Mouse (Mus musculus) right cerebral cortex, adult 2 months (tissue): ENCODE results near the gene Map3k5.
A peak's percentile ranks its signal among the peaks of the same experiment; 100 is the strongest.
"Not testable (repeated sequence)": the region's sequence is repeated elsewhere in the genome, so short reads cannot be mapped to it uniquely, and the experiment has no call there.

Experiments
- DNase-seq, 2 experiments: peaks; one replicate each; pipeline ENCODE4 v3.0.0; 2021 to 2022; ENCODE audit warnings: low spot score in 2 of 2

Gene Map3k5

DNA sequence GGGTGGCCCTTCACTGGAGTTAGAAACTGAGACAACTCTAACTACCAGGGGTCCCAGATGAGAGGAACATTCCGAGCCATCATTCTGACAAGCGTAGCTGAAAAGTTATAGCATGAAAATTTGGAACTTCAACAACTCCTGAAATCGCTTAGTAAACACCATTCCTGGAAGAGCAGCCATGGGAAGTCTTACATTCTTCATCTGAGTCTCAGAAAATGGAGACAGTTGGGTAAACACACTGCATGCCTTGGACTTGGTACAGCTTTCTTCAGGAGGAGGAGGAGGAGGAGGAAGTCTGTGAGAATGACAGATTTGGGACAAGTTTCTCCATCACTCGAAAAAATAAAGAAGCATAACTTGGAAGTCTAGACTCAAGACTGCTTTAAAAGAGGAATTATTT is 29.8 kb downstream of the Map3k5 start:
- no peak for DNase-seq

DNA sequence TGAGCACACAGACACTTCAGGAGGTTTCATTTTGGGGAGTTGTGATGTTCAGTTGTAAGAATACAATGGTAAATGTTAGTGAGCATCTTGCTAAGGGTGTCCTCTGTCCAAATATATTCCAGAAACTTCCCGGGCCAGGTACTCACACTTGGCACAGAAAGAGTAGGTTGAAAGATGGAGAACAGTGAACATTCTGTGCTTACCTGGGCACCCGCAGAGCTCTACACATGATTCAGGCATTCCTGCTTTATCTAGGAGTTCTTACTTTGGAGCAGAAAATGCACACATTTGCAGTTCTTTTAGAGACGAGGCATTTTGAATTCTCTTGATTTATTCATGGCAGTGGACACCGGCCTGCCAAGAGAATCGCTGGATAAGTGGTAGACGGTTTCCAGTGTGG is 32.3 kb downstream of the Map3k5 start:
- no peak for DNase-seq

DNA sequence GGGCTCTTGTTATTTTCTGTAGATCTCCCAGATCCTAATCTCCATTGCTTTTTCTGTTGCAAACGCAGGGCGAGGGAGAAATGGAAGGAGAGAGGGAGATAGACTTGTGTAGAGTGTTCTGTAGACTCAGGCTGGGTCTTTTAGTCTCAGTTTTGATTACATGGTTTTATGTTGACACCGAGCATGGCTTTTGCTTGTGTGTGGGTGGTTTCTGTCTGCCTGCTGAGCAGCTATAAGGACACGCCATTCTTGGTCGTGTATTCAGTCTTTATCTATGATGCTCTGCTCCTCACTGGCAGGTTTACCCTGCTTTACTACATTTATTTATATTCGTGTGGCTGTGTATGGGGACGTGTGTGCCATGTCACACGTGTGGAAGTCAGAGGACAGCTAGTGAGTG is 34.2 kb downstream of the Map3k5 start:
- DNase-seq = no peak

DNA sequence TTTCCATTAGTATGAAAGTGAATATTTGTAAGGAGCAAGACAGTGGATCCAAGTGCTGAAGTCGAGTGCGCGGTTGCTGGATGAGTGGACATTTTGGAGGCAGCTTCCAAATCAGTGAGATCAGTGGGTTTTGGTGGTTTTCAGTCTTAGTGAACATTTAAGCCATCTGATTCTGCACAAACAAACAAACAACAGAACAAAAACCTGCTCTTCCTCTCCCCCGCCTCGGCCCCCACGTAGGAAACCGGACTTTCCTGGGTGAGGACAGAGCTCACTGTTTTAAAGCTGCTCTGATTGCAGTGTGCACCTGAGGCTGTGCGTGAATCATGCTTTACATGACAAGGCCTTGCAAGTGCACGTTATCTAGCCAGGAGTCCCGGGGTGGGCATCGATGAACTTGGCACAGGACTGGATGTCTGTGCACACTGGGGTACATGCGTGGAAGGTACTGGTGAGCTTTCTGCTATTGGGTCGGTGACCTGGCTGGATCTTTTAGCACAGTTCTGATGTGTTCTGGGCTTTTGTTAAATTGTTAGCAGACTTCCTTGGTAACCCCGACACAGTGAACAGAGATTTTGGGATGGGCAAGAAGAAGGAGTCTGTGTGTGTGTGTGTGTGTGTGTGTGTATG is 35.7 kb downstream of the Map3k5 start:
- DNase-seq = no peak

DNA sequence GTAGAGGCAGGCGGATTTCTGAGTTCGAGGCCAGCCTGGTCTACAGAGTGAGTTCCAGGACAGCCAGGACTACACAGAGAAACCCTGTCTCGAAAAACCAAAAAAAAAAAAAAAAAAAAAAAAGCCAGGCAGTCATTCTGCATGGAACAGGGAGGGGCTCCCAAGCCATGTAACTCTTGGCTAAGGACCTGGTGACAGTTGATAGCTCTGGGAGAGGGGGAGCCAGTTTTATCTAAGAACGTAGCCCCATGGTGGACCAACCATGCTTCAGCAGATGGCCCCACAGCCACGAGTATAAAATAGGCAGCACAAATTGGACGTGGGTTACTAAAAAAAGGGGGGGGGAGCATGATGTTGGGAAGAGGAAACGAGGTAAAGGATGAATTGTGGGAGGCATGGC is 37.2 kb downstream of the Map3k5 start:
- not testable (repeated sequence) for DNase-seq

DNA sequence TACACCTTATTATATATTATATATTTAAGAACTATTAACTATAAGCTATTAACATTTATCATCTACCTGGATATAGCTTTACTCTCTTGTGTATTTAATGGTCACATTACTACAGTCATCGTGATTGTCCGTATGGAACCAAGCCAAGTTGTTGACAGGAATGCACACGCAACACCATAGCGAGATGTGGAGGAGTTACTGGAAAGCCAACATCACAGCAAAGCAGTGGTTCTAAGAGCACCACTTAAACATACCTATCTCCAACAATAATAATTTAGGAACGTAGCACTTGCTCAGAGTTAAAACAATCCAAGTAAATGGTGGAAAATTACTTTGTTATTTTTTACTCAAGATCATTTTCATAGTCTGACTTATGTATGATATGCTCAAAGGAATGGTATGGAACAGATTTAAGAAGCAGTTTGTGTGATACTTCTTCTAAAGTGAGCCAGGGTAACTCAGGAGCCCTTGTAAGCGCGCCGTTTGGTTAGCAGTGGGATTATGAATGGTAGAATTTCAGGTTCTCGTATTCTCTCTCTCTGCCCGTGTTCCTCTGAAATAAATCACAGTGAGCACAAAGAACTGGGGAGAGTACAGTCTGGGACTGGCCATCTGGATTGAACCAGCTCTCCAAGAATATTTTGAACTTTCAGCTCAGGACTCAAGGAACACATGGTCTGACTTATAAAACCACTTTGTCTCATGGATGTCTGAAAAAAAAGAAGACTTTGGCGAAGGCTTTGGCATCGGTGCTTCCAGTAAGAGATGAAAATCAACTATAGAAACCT is 39.2 kb downstream of the Map3k5 start:
- DNase-seq = no peak

DNA sequence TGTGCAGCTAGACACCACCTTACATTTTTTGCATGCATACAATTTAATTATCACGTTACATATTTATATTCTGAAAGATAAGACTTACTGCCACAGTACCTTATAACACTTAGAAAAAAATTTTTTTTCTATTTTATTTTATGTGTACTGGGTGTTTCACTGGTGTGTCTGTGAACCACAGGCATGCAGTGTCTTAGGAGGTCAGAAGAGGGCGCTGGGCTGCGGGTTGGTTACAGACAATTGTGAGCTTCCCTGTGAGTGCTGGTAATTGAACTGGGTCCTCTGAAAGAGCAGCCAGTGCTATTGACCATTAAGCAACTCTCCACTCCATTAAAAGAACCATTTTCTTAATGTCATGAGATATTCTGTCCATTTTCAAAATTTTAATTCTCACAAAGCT is 43.3 kb downstream of the Map3k5 start:
- no peak for DNase-seq

DNA sequence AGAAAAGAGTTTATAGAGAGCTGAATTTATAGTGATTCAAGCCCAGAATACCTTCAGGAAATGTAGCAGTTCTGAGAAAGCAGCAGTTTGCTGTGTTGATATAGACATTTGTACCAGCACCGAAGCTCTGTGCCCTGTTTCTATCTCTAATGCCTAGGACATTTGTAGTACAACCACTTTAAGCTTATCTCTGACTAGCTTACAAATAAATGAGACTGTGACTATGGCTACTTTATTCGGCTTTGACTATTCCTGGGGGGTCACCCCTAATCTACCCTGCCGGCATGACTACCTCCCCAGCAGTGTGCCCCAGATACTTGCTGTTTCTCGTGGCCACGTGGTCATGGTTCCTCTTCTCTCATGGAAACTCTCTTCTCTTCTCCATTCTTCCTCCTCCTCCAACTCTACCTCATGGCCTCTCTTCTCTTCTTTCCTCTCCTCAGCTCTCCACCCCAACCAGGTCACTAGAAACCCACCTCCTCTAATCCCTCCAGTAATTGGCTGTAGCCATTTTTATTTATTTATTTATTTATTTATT is 44.5 kb downstream of the Map3k5 start:
- no peak for DNase-seq

DNA sequence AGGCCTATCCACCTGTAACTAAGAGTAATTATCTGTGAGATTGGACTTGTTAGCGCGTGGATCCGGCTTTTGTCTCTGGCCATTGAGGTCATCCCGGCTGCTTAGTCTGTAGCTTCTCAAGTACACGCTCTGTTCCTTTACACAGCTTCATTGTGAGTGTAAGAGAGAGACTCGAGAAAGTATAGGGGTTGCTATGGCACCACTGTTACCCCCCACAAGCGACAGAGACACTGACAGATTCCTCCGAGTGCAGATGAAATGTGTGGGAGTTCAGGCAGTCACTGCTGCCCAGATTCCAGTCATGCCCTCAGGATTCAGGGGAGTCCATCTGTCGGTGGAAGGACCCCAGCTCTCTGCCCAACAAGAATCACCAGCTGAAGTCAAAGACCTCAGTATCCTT is 53.5 kb downstream of the Map3k5 start:
- DNase-seq = peak; percentile 35 to 46

DNA sequence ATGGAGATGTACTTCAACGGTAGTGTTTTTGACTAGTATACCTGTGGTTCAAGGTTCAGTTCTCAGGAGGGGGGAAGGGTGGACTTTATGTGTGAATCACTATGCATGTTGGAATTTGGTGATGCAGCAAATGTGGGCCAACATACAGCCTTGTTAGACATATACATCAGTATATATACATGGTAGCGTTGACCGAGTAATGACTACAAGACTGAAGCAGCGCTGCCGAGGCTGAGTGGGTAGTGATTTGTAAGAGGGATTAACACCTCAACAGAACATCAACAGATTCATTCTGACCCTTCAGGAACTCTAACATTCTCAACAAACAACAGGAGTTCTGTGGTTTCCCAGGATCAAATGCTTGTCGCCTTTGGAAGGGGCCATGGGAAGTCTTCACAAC is 55.7 kb downstream of the Map3k5 start:
- DNase-seq = no peak

DNA sequence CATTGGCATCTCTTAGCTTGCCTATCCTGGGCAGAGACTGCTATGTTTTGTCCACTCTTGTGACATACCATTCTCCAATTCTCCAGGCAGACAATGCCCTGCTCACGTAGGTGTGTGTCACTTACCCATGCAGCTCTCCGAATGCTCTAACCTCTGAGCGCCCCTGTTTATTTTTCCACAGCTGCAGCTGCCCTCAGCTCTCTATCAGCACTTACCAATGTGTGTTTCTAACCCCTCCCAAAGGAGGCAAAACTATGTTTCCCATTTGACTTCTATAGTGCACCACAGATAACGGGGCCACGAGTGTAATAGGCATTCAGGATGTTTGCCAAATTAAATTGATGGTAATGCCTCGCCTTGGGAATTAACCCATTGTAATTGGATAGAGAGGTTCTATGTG is 56.4 kb downstream of the Map3k5 start:
- DNase-seq = no peak

DNA sequence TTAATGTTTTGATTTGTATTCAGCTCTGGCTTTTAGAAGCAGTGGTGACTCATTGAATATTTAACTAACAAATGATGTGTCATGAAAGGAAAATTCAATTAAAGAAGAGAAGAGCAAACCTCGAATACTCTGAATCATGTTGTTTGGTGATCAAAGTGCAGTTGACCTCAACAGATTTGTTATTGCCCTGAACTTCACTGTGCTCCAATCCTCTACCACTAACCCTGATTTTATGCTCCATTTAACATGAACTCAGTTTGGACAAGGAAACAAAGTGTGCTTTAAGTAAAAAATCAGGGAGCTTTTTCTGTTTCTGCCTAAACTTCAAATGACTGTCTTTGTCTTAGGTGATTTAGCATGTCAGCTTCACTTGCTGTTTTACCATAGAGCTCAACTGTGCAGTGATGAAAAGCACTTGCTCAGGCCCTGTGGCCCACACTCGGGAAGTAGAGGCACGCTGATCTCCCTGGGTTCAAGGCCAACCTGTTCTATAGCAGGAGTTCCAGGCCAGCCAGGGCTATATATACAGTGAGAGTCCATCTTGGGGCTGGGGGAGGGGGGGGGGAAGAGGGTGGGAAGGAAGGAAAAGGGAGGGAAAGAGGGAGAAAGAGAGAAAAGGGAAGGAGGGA is 57.1 kb downstream of the Map3k5 start:
- DNase-seq = no peak

DNA sequence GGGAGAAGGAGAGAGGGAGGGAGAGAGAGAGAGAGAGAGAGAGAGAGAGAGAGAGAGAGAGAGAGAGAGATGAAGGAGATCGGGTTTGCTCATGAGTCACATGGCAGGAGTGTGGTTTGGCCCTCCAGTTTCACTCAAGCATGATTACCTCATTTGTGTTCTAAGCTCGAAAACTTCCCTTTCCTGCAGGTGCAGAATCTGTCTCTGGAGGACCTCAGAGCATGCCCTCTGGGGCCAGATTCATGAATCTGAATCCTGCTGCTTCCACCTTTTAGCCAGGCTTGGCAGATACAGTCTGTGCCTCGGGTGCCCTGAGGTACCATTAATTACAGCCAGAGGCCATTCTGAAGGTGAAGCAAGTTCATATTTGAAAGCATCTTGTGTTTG is 57.6 kb downstream of the Map3k5 start:
- no peak for DNase-seq

DNA sequence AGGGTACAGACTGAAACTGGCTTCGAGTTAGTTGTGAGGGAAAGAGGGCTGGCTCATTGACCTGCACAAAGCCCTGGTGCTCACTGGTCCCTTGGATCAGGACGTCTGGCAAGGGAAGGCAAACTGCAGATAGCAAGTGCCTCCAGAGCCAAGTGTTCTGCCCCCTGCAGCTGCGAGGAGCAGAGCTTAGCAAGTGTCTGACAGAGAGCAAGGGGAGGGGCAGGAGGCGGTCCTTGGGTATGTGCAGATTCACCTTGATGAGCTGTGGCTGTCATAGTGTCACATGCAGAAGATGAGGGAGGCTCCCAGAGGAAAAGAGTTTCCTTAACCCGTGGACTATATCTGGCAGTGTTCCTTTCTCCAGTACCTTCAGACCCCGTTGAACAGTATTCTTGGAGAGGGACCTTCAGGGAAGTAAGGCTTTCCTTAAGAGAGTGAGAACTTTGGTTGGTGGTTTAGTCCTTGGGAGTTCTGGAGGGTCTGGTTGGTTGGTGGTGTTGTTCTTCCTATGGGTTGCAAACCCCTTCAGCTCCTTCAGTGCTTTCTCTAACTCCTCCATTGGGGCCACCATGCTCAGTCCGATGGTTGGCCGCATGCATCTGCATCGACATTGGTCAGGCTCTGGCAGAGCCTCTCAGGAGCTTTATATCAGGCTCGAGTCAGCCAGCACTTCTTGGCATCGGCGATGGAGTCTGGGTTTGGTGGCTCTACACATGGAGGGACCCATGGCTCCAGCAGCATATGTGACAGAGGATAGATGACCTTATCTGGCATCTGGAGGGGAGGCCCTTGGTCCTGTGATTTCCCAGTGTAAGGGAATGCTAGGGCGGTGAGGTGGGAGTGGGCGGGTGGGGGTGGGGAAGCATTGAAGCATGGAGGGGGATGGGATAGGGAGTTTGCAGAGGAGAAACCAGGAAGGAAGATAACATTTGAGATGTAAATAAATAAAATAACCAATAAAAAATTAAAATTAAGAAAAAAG is 60.5 kb downstream of the Map3k5 start:
- DNase-seq = no peak

DNA sequence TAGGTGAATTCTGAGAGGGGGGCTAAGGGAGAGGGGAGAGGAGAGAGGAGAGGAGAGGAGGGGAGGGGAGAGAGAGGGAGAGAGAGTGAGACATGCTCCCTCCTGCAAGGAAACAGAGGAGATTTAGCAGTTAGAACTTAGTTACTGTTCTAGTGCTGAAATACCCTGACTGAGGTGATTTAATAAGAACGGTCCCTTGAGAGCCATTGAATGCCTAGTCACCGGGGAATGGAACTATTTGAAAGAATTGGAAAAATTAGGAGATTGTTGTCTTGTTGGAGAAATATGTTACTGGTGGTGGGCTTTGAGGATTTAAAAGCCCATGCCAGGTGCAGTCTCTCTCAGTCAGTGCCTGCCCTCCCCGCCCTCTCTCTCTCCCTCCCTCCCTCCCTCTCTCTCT is 61.9 kb downstream of the Map3k5 start:
- no peak for DNase-seq

DNA sequence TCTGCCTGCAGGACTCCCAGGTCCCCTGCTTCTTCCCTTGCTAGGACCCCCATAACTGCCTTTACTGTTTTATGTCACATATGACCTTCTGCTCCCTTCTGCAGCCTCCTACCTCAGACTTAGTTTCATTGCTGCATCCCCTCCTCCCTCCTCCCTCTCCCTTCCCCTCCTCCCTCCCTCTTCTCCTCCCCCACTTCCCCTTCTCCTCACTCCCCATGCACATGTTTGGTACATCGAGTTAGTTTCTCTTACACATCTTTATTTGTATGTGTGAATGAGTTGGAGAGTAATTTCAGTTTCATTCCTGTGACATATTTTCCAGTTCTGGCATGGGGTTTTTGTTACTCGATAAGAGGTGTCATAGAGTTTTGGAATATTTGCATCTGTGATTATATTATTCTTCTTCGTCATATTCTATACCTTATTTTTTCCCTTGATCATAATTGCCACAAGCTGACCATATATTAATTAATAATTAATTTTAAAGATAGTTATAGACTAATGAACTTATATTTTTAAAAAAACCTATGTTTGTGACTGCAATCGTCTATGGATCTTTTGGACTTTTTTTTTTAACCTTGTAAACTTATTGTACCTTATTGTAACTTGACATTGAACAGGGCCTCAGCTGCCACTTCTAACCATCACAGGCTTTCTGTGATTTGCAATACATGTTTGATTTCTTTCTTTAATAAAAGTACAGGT is 65.6 kb downstream of the Map3k5 start:
- no peak for DNase-seq

DNA sequence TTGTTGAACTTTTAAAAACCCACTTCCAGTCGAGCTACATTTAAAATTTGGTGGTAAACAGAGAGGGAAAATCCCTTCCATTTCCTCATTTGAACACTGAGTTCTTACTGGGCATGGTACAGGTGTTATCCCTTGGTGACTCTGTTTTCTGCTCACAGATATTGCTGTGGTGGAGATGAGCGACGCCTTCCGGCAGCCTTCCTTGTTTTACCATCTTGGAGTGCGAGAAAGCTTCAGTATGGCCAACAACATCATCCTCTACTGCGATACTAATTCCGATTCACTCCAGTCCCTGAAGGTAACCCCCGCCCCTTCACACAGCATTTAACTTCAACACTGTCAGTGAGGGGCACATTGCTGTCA is 66.1 kb downstream of the Map3k5 start:
- DNase-seq = no peak

DNA sequence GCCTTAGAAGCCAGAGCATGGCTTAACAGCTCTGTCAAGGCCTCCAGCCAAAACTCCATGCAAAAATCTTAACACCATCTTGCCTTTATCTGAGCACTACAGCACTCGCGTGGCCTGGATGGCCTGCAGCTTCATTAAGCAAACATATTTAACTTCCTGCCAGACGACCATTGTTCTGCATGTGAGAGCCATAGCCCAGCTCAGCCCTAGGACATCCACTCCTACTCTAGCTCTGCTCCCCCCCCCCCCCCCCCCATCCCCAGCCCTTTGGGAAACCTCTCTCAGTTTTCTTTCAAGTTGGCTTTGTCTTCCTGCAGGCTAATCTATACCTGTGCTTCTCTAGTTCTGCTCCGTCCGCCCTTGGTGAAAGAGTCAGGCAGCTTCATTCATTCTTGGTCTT is 67.7 kb downstream of the Map3k5 start:
- no peak for DNase-seq

DNA sequence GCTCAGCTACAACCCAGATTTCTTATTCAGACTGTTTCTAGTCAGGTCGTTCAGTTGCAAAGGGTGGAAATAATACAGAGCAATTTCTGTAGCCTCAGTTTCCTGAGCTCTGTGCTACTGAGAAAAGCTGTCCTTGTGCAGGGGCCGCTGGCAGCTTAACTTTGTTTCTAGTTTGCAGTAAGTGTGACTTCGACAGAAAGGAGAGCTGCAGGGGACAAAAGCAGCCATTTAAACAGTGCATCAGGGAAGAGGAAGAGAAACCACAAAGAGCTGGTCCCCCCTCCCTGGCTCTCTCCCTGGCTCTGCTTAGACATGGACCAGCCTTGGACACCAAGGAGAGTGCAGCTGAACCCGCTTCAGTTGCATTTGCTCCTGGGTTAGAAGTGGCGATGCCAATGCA is 68.7 kb downstream of the Map3k5 start:
- DNase-seq = no peak

DNA sequence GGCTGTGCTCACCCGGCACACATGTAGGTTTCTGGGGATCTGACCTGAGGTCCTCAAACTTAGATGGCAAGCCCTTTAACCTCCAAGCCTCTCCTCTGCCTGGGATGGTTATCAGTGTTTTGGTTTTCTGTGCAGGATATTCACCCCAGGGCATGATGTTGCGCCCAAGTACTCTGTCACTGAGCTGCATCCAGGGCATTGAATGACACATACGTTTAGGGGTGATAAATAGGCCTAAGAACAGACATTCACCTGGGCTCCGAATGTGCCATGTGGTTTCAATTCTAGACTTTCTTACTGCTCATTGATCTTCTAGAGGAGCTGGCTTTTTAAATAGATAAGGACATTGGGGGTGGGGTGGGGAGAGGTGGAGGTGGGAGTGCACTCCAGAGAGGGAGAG is 70.5 kb downstream of the Map3k5 start:
- no peak for DNase-seq

DNA sequence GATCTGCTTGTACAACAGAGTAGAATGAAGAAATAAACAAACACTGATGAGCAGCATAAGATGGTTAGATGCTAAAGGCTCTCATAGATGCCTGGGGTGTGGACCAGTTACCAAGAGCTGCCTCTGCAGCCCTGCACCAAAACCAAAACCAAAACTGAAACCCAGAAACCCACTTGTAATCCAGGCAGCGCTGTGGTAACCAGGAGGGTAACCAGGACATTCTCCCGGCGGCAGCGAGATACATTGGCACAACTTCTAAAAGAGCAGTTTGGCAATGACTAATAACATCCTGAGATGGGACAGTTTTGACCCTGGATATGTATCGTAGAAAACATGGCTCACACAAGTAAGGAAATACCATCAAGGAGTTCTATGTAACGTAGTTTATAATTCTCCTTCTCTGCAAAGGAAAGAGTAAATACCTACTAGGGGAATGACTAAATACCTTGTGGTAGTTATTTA is 71.2 kb downstream of the Map3k5 start:
- no peak for DNase-seq
